Mouse (Mus musculus) kidney, adult 8-10 months (tissue): Measurements from ENCODE around the gene Prr18.
A peak's percentile ranks its signal among the peaks of the same experiment; 100 is the strongest.

Experiments used
- DNase-seq, 2 experiments: peaks; one replicate each; pipeline ENCODE4 v3.0.0; 2022

The Prr18 gene

DNA sequence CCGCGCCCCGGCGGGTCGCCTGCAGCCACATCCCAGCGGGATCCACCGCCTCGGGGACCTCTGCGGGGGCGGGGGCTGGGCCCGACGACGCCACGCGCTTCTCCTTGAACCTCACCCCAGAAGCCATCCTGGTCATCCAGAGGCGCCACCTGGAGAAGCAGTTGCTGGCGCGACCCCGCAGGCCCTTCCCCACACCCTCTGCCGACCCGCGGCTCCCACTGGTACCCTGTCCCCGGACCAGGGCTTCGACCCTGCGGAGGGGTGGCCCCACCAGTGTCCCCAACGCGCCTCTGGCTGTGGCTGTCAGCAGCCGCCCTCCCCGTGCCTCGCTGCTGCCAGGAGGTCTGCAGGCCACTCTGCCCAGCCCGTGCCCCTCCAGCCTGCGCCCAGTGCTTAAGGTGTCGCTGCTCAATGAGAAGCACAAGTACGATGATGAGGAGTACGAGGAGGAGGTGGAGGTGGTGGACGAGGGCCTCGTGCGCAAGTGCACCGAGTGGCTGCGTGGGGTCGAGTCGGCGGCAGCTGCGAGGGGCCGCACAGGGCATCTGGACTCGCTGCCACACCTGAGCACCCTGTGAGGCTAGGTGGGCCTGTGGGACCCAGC lies 4.2 kb downstream of the Prr18 start:
- no peak for DNase-seq

DNA sequence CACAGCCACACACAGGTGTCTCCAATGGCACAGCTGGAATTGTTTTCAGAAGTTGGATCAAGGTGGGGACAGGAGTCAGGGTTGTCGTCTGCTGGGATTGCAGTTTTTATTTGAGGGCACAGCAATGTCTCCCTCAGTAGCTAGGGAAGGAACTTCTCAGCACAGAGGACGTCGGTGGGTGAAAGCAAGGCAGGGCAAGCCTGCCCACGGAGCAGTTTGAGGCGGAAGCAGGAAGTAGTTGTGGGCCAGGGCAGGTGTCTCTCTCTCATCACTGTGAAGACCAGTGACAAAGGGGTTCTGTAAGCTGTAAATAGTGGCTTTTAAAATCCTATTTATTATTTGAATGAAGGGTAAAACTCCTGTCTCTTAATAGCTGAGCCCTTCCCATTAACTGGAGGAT lies 5.4 kb downstream of the Prr18 start:
- DNase-seq, result no peak

DNA sequence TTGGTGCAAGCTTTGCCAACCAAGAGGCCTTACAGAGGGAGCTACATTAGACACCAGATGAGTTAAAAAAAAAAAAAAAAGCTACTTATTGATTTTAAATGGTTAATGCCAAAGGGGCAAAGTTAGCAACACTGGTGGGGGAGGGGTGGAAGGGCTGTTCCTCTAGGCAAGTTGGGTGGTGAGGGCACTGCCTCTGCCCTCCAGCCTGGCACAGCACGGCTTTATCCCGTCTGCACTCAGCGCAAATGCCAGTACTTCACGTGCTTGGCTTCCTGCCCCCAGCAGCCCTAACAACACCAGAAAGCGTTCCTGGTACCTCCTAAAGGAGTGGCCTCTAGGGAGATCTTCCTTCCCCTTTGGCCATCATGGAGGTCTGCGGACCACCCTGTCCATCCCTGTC lies 6.2 kb downstream of the Prr18 start:
- peak; percentile 53 to 71 for DNase-seq

DNA sequence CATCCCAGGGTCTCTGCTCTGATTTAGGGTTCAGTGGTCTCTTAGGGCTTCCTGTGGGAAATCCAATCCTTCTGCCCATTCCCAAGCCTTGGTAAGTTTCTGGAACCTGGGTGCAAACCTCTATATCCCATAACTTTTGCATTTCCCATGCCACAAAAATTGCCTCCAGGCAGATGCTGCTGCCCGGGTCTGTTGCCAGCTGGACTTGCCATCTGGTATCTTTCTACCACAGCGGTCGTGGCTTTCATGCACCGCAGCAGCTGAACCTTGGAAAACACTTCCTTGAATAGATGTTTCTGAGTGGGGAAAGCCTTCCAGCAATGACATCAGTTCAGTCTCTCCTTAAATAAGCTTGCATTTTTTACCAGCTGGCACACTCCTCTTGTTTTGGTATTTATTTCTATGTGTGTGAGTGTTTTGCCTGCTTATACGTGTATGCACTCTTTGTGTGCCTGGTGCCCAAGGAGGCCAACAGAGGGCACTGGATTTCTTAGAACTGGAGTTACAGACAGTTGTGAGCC lies 10.6 kb downstream of the Prr18 start:
- no peak for DNase-seq

DNA sequence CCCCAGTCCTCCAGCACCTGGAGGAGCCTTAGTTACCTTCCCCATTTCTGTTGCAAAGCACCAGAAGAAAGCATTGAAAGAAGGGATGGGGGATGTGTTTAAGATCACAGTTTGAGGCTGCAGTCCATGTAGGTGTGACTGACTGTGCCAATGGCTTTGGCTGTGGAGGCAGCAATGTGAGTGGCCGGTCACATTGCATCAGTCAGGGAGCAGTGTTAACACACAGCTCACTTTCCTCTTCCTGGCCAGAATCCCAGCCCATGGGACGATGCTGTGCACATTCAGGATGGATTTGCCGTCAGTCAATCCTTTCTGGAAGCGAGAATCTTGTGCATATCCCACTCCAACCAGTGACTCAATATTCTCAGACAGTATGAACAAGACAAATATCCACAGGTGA lies 11.7 kb downstream of the Prr18 start:
- no peak for DNase-seq

- DNase-seq, result no peak
Observed at GRCm38 (mm10) chr17:8351088-8351487, 13.8 kb downstream of the Prr18 start.

DNA sequence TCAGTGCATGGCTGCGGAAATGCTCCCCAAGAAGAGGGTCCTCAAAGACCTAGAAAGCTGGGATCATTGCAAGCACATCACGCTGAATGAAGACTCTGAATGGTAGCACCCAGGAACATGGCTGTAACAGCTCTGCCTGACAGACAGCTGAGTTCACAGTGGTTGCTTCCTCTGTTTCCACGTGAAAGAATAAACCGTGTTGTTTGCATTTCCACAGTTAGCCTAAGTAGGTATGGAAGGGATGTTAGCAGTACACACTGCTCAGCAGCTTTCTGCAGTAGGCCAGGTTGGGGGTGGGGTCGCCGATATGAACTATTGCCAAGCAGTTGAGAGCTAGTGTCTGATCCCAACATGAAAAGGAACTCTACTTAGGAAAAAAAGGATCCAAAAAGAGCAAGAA lies 18.4 kb downstream of the Prr18 start, which contains the start of gene T2:
Gene T2 (plus strand): TSS at position 301 of the 400 bp plus-strand sequence.
- DNase-seq, result no peak

DNA sequence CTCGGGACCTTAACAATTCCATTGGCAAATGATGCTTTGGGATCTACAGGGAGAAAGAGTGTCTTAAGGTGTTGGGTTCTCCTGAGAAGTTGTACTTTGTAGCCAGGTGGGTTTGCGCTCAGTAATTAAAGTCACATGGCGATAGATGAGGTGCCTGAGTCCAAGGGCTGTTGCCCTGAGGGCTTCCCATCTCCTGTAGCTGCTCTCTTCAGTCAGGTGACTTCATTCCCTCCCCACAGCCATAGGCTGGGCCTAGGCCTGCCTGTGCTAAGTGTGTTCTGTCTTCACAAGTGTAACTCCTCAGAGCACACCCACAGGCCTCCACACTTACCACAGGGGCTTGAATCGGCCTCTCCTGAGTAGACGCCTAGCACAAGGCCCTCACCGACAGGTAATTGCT lies 20.2 kb downstream of the Prr18 start:
- no peak for DNase-seq

DNA sequence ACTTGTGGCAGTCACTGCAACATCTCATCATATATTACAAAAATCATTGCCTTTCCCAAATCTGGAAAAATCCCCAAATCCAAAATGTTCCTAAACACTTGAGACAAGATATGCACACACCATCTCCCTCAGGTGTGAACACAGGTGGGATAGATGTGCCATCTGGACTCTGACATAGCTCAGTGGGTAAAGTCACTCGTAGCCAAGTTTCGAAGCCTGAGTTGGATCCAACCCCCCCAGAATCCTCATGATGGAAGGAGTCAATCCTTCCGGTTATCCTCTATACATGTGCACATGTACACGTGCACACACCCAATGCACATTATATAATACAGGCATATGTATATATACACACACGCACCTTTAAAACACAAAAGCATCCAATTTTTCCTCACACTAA lies 23.6 kb downstream of the Prr18 start:
- DNase-seq, result no peak

DNA sequence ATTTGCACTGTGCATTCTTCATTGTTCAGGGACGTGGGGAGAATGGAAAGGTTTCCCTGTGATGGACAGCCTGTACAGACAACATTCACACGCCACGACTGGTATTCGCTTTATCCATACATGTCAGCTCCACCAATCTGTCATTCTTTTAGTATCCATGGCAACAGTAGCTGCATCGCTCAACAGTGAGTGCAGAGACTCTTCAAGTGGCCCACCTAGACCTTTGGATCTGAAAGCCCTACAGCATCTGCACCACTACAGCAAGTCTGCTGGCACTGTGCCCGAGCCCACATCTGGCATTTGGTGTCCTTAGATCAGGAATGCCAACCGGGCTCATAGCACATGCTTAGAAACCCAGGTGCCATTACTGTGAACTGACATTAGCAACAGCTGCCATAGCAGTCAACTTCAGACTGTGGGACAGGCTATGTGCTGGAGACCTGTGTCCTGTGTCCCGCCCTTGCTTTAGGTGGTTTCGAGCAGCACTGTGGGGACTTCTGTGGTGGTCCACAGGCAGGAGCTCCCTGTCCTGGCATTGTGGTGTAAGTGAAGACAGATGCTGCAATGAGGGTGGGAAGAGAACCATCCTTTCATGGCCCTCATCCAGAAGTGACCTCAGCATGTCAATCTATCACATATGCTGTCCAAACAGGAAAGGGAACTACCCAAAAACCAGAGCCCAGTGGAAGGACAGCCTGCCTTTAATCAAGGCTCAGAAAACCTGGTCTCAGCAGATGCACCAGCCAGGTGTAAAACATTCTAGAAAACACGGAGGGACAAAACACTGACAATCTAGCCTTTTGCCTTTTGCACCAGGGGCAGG lies 24.2 kb downstream of the Prr18 start:
- DNase-seq, result no peak

DNA sequence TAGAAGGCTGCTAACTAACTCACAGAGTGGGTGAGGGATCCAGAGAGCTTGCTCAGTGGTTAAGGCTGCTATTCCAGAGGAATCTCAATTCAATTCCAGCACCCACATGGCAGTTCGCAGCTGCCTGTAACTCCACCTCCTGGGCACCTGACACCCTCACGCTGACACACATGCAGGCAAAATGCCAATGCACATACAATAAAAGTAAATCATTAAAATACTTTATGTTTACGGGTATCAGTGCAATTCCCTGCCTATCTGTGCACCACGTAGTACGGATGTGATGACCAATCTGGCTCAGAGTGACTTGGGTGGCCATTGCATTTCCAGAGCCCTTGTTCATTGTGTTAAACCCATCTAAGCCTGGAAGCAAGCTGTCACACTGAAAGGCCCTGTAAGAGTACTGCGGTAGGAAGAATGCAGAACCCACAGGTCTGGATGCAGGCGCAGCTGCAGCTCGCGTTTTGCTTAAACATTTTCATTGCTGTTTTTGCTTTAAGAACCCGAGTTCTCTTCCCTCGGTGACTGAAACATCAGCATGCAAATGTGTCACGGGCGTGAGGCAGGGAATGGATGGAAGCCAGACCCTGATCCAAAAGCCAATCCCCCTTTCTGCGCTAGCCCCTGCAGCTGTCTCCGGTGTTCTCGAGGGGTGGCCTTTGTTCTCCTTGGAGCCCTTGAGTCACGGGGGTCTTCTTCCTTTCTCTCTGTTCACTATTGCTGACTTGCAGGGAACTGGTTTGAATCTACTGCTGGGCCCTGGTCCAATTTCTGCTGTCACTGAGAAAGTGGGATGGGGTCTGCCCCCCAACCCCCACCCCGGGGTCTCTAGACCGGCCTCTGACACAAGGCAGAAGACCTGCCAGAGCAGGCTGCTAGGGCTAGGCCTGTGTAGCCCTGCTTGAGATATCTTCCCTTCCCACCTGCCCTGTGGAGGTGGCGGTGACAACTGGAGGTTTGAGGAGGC lies 30.5 kb downstream of the Prr18 start:
- no peak for DNase-seq

GRCm38 (mm10) chr17:8368570-8368969 lies 31.3 kb downstream of the Prr18 start:
- DNase-seq, result no peak

DNA sequence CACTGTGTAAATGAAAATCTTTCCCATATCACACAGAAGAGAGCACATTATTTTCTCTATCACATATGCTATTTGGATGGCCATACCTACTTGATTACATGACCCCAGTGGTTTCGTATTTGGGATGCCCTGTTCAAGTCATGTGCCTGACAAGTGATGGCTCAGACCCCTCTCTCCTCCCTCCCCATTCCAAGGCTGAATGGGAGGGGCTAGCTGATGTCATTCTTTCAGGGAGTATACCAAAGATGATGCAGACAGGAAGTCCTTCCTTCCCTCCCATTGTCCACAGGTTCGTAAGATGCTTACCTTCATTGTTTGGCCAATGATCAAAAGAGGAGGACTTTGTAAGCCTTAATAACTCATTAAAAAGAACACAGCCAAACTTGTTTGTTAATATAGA lies 31.9 kb downstream of the Prr18 start:
- no peak for DNase-seq

- no peak for DNase-seq
Observed at GRCm38 (mm10) chr17:8370634-8371229, 33.5 kb downstream of the Prr18 start.

GRCm38 (mm10) chr17:8371834-8372233 lies 34.6 kb downstream of the Prr18 start:
- DNase-seq, result peak; percentile 34 to 37

DNA sequence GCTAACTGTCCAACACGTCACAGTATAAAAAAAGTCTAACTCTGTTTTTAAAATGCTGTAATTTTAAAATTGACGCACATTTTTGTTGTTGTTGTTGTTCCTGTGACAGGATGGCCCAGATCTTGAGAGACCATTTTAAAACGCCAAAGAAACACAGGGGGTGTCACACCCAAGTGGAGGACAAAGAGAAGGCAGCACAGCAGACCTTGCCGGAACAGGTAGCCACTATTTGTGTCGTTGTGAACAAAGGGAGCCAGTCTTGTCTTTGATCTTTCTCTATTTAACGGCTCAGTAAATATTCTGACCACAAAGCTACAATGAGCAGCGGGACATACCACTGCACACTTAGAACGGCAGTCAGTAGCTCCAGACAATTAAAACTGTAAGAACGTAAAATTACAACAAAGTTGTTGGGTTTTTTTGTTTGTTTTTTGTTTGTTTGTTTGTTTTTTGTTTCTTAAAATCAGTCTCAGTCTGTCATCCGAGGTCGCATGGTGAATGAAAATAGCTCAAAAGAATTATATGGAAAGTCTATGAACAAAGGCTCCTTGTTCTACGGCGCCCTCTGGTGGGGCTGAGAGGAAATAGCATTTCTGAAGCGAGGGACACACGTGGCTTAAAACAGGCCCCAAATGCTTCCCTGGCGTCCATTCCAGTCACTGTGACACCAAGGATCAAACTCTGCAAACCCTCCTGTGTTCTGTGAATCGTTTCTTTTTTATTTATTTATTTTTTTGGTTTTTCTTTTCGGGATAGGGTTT lies 35.2 kb downstream of the Prr18 start:
- DNase-seq, result peak; percentile 57 to 74

- no peak for DNase-seq
Observed at GRCm38 (mm10) chr17:8377298-8377697, 40.0 kb downstream of the Prr18 start.

GRCm38 (mm10) chr17:8385441-8385840 lies 48.2 kb downstream of the Prr18 start:
- no peak for DNase-seq

- DNase-seq, result peak in 1 of 2 experiments; percentile 50
Observed at GRCm38 (mm10) chr17:8388463-8388862, 51.2 kb downstream of the Prr18 start.

- no peak for DNase-seq
Observed at GRCm38 (mm10) chr17:8388990-8389789, 51.9 kb downstream of the Prr18 start.

DNA sequence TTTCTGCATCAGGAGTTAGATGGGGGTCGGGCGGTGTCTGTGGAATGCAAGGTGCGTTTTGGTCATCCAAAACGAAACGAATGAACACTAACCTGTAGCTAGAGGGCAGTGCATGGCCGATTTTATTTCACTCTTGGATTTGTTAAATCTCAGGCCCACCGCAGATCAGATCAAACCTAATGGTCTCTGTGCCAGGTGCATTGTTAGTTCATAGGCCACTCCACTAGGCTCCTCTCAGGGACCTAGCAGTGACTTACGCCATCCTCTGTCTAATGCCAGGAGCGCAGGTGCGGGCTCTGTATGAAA lies 52.5 kb downstream of the Prr18 start:
- DNase-seq, result no peak
